Mouse (Mus musculus): ENCODE results near the gene Zranb1. TPM values are rescaled to one million over a fixed set of nuclear protein-coding genes. Genes with fewer than 3 reads are reported as not detected.

Zranb1 gene
- total and polyA plus RNA-seq, 3 experiments = 8.2 to 37.2 (median 31.5) TPM

- intact Hi-C loops (cut with DNase I) = loop anchor here (5.0 kb wide), 1 partner anchor 114 kb away; no protein-coding TSS in a partner anchor
- Histone ChIP-seq H3K36me3 (ENCODE audit: control insufficient read depth, insufficient read depth, low read length) (no peaks in the 10 kb centered on the region), H3K4me1 (ENCODE audit: control insufficient read depth, insufficient read depth, low read length) (no peaks in the 10 kb centered on the region), H3K27me3 (ENCODE audit: control insufficient read depth, insufficient read depth, low read length) (no peaks in the 10 kb centered on the region), H3K9ac (ENCODE audit: low read depth, low read length) (no peak overlapping the region), H3K4me3 (no peak overlapping the region), H3K27ac (no peak overlapping the region), H3K79me2 (replicated peaks; ENCODE audit: control insufficient read depth, insufficient read depth, low read length) (no peaks in the 10 kb centered on the region)
- DNase-seq = peak in 1 of 2 experiments; percentile 22
- TF ChIP-seq EP300 (IDR thresholded peaks at IDR 0.05; ENCODE audit: insufficient read depth, low read depth, low read length) (0 out of 2 replicates have a peak, but pooled peaks have one; percentile 31), POLR2A (IDR thresholded peaks at IDR 0.05; ENCODE audit: insufficient read depth, low read depth, low read length) (no peak), CTCF (IDR thresholded peaks at IDR 0.05) (peak; percentile 74)
- 89% methylated on average over 5 of the region's 5 CpGs for WGBS
These were observed 65.4 kb downstream of the Zranb1 start for GRCm38 (mm10) chr7:132996391-132996790.

- H3K4me1 ChIP-seq (ENCODE audit: control insufficient read depth, insufficient read depth, low read length) = peaks cover 5% of the 10 kb centered on the region
- no peak overlapping the region for H3K9ac ChIP-seq (ENCODE audit: low read depth, low read length)
- H3K36me3 ChIP-seq (ENCODE audit: control insufficient read depth, insufficient read depth, low read length) = no peaks in the 10 kb centered on the region
- WGBS = 95% methylated on average over 12 of the region's 12 CpGs
- H3K27ac ChIP-seq = no peak overlapping the region
- intact Hi-C loops (cut with DNase I) = loop anchor here (5.0 kb wide), 1 partner anchor 116 kb away; no protein-coding TSS in a partner anchor
- TF ChIP-seq EP300 (IDR thresholded peaks at IDR 0.05; ENCODE audit: insufficient read depth, low read depth, low read length) (no peak), POLR2A (IDR thresholded peaks at IDR 0.05; ENCODE audit: insufficient read depth, low read depth, low read length) (no peak), CTCF (IDR thresholded peaks at IDR 0.05) (no peak)
- no peak overlapping the region for H3K4me3 ChIP-seq
- H3K27me3 ChIP-seq (ENCODE audit: control insufficient read depth, insufficient read depth, low read length) = no peaks in the 10 kb centered on the region
- no peaks in the 10 kb centered on the region for H3K79me2 ChIP-seq (replicated peaks; ENCODE audit: control insufficient read depth, insufficient read depth, low read length)
- no peak for DNase-seq
These were observed 67.7 kb downstream of the Zranb1 start for GRCm38 (mm10) chr7:132998639-132999038.

GRCm38 (mm10) chr7:132999061-132999460 is 68.1 kb downstream of the Zranb1 start:
- 91% methylated on average over 11 of the region's 11 CpGs for WGBS
- no peaks in the 10 kb centered on the region for H3K36me3 ChIP-seq (ENCODE audit: control insufficient read depth, insufficient read depth, low read length)

GRCm38 (mm10) chr7:133001388-133001787 is 70.4 kb downstream of the Zranb1 start:
- no peak for TF ChIP-seq CTCF (IDR thresholded peaks at IDR 0.05)
- TF ChIP-seq POLR2A (IDR thresholded peaks at IDR 0.05; ENCODE audit: insufficient read depth, low read depth, low read length) = no peak
- no peak for TF ChIP-seq EP300 (IDR thresholded peaks at IDR 0.05; ENCODE audit: insufficient read depth, low read depth, low read length)
- intact Hi-C loops (cut with DNase I) = loop anchor here (5.0 kb wide), 1 partner anchor 69 kb away; the partner anchor contains the start of gene Zranb1
- H3K79me2 ChIP-seq (replicated peaks; ENCODE audit: control insufficient read depth, insufficient read depth, low read length) = no peaks in the 10 kb centered on the region
- no peak overlapping the region for H3K4me3 ChIP-seq
- 92% methylated on average over 3 of the region's 3 CpGs for WGBS
- H3K27ac ChIP-seq = no peak overlapping the region
- peaks cover 5% of the 10 kb centered on the region for H3K4me1 ChIP-seq (ENCODE audit: control insufficient read depth, insufficient read depth, low read length)
- peak in 1 of 2 experiments; percentile 16 for DNase-seq
- H3K27me3 ChIP-seq (ENCODE audit: control insufficient read depth, insufficient read depth, low read length) = no peaks in the 10 kb centered on the region
- H3K36me3 ChIP-seq (ENCODE audit: control insufficient read depth, insufficient read depth, low read length) = no peaks in the 10 kb centered on the region
- no peak overlapping the region for H3K9ac ChIP-seq (ENCODE audit: low read depth, low read length)

More at GRCm38 (mm10) chr7:132999061-132999460, 68.1 kb downstream of the Zranb1 start:
- H3K4me3 ChIP-seq = no peak overlapping the region
- H3K79me2 ChIP-seq (replicated peaks; ENCODE audit: control insufficient read depth, insufficient read depth, low read length) = no peaks in the 10 kb centered on the region
- peaks cover 5% of the 10 kb centered on the region for H3K4me1 ChIP-seq (ENCODE audit: control insufficient read depth, insufficient read depth, low read length)
- H3K27me3 ChIP-seq (ENCODE audit: control insufficient read depth, insufficient read depth, low read length) = no peaks in the 10 kb centered on the region
- intact Hi-C loops (cut with DNase I) = loop anchor here (5.0 kb wide), 1 partner anchor 117 kb away; no protein-coding TSS in a partner anchor
- TF ChIP-seq CTCF (IDR thresholded peaks at IDR 0.05) (no peak), EP300 (IDR thresholded peaks at IDR 0.05; ENCODE audit: insufficient read depth, low read depth, low read length) (no peak), POLR2A (IDR thresholded peaks at IDR 0.05; ENCODE audit: insufficient read depth, low read depth, low read length) (no peak)
- no peak overlapping the region for H3K9ac ChIP-seq (ENCODE audit: low read depth, low read length)
- DNase-seq = no peak
- H3K27ac ChIP-seq = no peak overlapping the region

- no peak overlapping the region for H3K27ac ChIP-seq
These were observed 71.3 kb downstream of the Zranb1 start for GRCm38 (mm10) chr7:133002271-133002670.

GRCm38 (mm10) chr7:133003421-133003820 is 72.5 kb downstream of the Zranb1 start:
- DNase-seq = peak; percentile 82 to 84
- H3K79me2 ChIP-seq (replicated peaks; ENCODE audit: control insufficient read depth, insufficient read depth, low read length) = no peaks in the 10 kb centered on the region; the same call in 1 of the 2 replicates
- intact Hi-C loops (cut with DNase I) = loop anchor here (2.0 to 5.0 kb wide), 2 partner anchors 71 to 347 kb away; partner anchors contain the start of gene Zranb1
- H3K36me3 ChIP-seq (ENCODE audit: control insufficient read depth, insufficient read depth, low read length) = no peaks in the 10 kb centered on the region
- peaks cover 12% of the 10 kb centered on the region for H3K4me1 ChIP-seq (ENCODE audit: control insufficient read depth, insufficient read depth, low read length)
- WGBS = 9% methylated on average over 3 of the region's 3 CpGs
- H3K27ac ChIP-seq = peak overlapping the region; percentile 12; the same call in 1 of the 2 replicates
- H3K4me3 ChIP-seq = no peak overlapping the region
- H3K27me3 ChIP-seq (ENCODE audit: control insufficient read depth, insufficient read depth, low read length) = no peaks in the 10 kb centered on the region
- no peak overlapping the region for H3K9ac ChIP-seq (ENCODE audit: low read depth, low read length)
- TF ChIP-seq EP300 (IDR thresholded peaks at IDR 0.05; ENCODE audit: insufficient read depth, low read depth, low read length) (peak; percentile 94), CTCF (IDR thresholded peaks at IDR 0.05) (0 out of 2 replicates have a peak, but pooled peaks have one; percentile 100), POLR2A (IDR thresholded peaks at IDR 0.05; ENCODE audit: insufficient read depth, low read depth, low read length) (0 out of 2 replicates have a peak, but pooled peaks have one; percentile 7)

More at GRCm38 (mm10) chr7:133002271-133002670, 71.3 kb downstream of the Zranb1 start:
- H3K79me2 ChIP-seq (replicated peaks; ENCODE audit: control insufficient read depth, insufficient read depth, low read length) = no peaks in the 10 kb centered on the region
- no peak overlapping the region for H3K9ac ChIP-seq (ENCODE audit: low read depth, low read length)
- no peaks in the 10 kb centered on the region for H3K27me3 ChIP-seq (ENCODE audit: control insufficient read depth, insufficient read depth, low read length)
- TF ChIP-seq CTCF (IDR thresholded peaks at IDR 0.05) = no peak
- TF ChIP-seq EP300 (IDR thresholded peaks at IDR 0.05; ENCODE audit: insufficient read depth, low read depth, low read length) = no peak
- no peak for TF ChIP-seq POLR2A (IDR thresholded peaks at IDR 0.05; ENCODE audit: insufficient read depth, low read depth, low read length)
- no peak overlapping the region for H3K4me3 ChIP-seq
- H3K36me3 ChIP-seq (ENCODE audit: control insufficient read depth, insufficient read depth, low read length) = no peaks in the 10 kb centered on the region
- H3K4me1 ChIP-seq (ENCODE audit: control insufficient read depth, insufficient read depth, low read length) = peaks cover 7% of the 10 kb centered on the region
- intact Hi-C loops (cut with DNase I) = loop anchor here (2.0 to 5.0 kb wide), 2 partner anchors 70 to 345 kb away; partner anchors contain the start of gene Zranb1
- WGBS = 68% methylated on average over 6 of the region's 6 CpGs
- DNase-seq = no peak

All from heart, adult 2 months (tissue).